Mouse (Mus musculus) liver, embryonic 11.5 days (tissue): ENCODE data around the gene Rtp1. TPM values are rescaled to one million over a fixed set of nuclear protein-coding genes. Genes with fewer than 3 reads are reported as not detected.

ENCODE experiments used
- ATAC-seq: fragments of 200-750 bp; cut with Nextera tagmentation; replicated peaks from 2 replicates; pipeline ENCODE4 v1.8.0; 2017; ENCODE audit warnings: moderate number of reproducible peaks, mild to moderate bottlenecking, moderate TSS enrichment, moderate library complexity; ENCODE audit not compliant: low FRiP score
- DNase-seq: peaks from one replicate; pipeline ENCODE4 v3.0.0-alpha.2; 2017; ENCODE audit warnings: low spot score
- H3K27ac ChIP-seq: fragments of 300-500 bp; sonication (generic); 2 replicates; pipeline ENCODE4 v1.5.1; 2014; ENCODE audit warnings: mild to moderate bottlenecking, low read depth, low read length, control low read depth
- H3K27me3 ChIP-seq: fragments of 300-500 bp; sonication (generic); replicated peaks from 2 replicates; pipeline ENCODE4 v1.6.1; 2014; ENCODE audit warnings: low read length, mixed read lengths; ENCODE audit not compliant: control insufficient read depth, insufficient read depth
- H3K36me3 ChIP-seq: fragments of 300-500 bp; sonication (generic); 2 replicates; pipeline ENCODE4 v1.6.1; 2014; ENCODE audit warnings: mild to moderate bottlenecking, low read length, moderate library complexity, mixed read lengths; ENCODE audit not compliant: control insufficient read depth, insufficient read depth
- H3K4me1 ChIP-seq: fragments of 300-500 bp; sonication (generic); replicated peaks from 2 replicates; pipeline ENCODE4 v1.6.1; 2014; ENCODE audit warnings: low read length, mixed read lengths; ENCODE audit not compliant: control insufficient read depth, insufficient read depth
- H3K4me2 ChIP-seq: fragments of 300-500 bp; sonication (generic); 2 replicates; pipeline ENCODE4 v1.6.1; 2014; ENCODE audit warnings: mild to moderate bottlenecking, control low read depth, moderate library complexity
- H3K4me3 ChIP-seq: fragments of 300-500 bp; sonication (generic); 2 replicates; pipeline ENCODE4 v1.5.1; 2014; ENCODE audit warnings: low read depth, low read length, control low read depth
- H3K9ac ChIP-seq: fragments of 300-500 bp; sonication (generic); 2 replicates; pipeline ENCODE4 v1.6.1; 2014; ENCODE audit warnings: low read depth, low read length, control low read depth
- H3K9me3 ChIP-seq: fragments of 300-500 bp; sonication (generic); 2 replicates; pipeline ENCODE4 v1.6.1; 2016; ENCODE audit warnings: low read length, inconsistent platforms, mixed read lengths; ENCODE audit not compliant: control insufficient read depth
- WGBS: fragments of 180-500 bp; shearing (Covaris S2); extraction: QIAGEN DNeasy Blood & Tissue Kit; methylation state at CpG from one replicate; pipeline ENCODE4 v1.1.7; 2014; 5-methylcytosine and 5-hydroxymethylcytosine counted together
- polyA plus RNA-seq: library from polyadenylated mRNA; unstranded; fragments of >200 nt; fragmentation: Nextera tagmentation; extraction: Ambion mirVana; gene quantifications from 2 replicates; pipeline ENCODE4 v1.2.1, GENCODE M21; 2014

Gene Rtp1
- polyA plus RNA-seq, 1 experiment from 2014 or later: not detected

DNA sequence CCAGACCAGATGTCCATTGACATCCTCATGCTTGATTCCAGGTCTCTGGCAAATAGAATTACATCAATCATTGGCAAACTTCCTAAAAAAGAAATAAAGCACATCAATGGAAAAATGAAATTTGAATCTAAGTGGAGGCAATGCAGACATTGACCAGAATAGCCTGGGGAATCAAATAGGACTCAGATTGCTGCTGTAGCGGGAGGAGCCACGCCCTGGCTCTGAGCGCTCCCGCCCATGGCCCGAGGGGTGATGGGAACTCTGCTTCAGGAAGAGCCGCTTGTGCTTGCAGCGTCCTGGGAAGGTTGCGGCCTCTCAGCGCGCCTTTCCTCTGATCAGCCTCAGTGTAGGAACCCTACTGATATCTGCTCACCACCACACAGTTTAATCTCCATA, 12.7 kb upstream of the Rtp1 start:
- Histone ChIP-seq H3K36me3 (no peaks in the 10 kb centered on the region), H3K4me2 (peak overlapping the region; percentile 30; the same call in 1 of the 2 replicates), H3K9ac (no peak overlapping the region), H3K9me3 (no peaks in the 10 kb centered on the region), H3K4me3 (no peak overlapping the region), H3K27ac (no peak overlapping the region), H3K27me3 (no peaks in the 10 kb centered on the region), H3K4me1 (peaks cover 3% of the 10 kb centered on the region; the same call in 1 of the 2 replicates)
- DNase-seq (no peak), ATAC-seq (no peak)
- WGBS: 29% methylated on average over 10 of the region's 10 CpGs

DNA sequence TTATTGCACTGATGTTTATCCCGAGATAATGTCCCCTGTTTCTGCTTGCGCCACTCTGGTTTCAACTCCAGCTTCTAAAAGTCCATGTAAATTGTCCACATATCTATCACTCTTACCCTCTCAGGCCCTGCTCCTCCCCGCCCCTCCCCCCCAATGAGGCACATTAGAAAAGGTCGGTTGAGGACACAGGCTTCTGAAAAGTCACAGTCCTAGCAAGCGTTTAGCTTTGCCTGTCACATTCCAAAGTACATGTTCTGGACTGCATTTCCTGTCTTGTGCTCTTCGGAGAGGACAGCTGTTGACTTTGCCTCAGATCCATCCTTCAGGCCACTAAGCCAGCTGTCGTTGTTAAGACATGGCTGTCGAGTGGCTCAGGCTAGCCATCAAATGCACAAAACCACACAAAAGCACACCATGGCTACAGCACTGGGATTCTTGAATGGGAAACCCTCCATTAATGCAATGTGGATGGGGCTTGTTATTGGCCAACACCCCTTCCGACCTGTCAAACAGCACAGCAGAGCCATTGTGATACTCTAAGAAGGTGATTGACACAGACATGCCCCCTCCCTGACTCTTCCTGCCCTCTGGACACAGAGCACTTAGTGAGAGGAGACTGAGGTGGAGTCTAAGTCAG, 12.2 kb upstream of the Rtp1 start:
- Histone ChIP-seq H3K27me3 (no peaks in the 10 kb centered on the region), H3K4me2 (peak overlapping the region; percentile 30; the same call in 1 of the 2 replicates), H3K9me3 (no peaks in the 10 kb centered on the region), H3K4me3 (no peak overlapping the region), H3K36me3 (no peaks in the 10 kb centered on the region), H3K27ac (no peak overlapping the region), H3K4me1 (peaks cover 3% of the 10 kb centered on the region; the same call in 1 of the 2 replicates), H3K9ac (no peak overlapping the region)
- DNase-seq: no peak
- ATAC-seq: no peak; the same call in 1 of the 2 replicates
- WGBS: 49% methylated on average over 9 of the region's 9 CpGs

DNA sequence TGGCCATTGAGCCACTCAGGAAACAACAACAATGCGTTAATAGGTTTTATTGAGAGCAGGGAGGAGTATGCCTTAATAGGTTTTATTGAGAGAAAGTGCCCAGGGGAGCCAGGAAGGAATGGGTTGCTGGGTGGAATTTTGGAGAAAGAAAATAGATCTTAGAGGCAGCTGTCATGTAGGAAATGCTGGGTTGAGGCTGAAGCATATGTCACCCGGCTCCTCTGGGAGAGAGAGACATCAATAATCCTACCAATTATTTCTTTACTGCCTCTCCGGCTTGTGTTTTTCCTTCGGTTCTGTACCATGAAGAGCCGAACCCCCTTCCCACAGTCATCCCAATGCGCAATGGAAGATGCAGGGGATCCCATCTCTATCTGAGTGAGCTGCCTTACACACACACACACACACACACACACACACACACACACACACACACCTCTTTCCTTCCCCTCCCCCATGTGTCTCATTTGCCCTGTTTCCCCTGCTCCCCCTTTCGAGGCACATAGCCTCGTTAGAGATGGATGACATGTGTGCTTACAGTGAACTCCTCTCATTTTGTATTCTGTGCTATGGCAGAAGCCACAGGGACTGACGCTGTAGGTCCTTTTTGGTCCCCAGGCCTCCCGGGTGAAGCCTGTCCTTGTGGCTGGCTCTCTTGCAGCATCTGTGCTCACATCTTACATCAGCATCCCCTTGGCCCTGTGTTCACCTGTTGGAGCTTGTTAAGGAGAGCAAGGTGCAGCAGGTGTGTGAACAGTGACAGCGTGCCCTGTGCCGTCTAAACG, 11.3 kb upstream of the Rtp1 start:
- no peak overlapping the region for H3K9ac ChIP-seq
- DNase-seq: no peak
- WGBS: 72% methylated on average over 13 of the region's 13 CpGs
- H3K27me3 ChIP-seq: no peaks in the 10 kb centered on the region
- H3K9me3 ChIP-seq: no peaks in the 10 kb centered on the region
- no peaks in the 10 kb centered on the region for H3K36me3 ChIP-seq
- peaks cover 3% of the 10 kb centered on the region; the same call in 1 of the 2 replicates for H3K4me1 ChIP-seq
- H3K4me3 ChIP-seq: no peak overlapping the region
- no peak for ATAC-seq
- no peak overlapping the region for H3K27ac ChIP-seq
- no peak overlapping the region for H3K4me2 ChIP-seq

DNA sequence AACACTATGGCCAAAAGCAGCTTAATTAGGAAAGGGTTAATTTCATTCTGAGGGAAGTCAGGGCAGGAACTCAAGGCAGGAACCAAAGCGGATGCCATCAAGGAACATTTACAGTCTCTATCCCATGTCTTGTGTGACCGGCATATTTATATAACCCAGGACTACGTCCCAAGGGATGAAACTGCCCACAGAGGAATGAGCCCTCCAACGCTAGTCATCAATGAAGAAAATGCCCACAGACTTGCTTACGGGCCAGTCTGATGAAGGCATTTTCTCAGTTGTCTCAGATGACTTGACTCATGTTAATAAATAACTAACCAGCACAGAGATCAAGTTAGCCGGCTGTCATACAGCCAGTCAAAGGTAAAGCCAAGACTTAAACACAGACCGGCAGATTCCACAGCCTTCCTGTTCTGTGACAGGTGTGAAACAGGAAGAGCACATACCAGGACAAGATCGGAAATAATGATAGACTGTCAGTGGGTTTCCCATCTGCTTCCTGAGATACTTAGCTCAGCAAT, 9.3 kb upstream of the Rtp1 start:
- H3K4me2 ChIP-seq: no peak overlapping the region
- no peaks in the 10 kb centered on the region for H3K36me3 ChIP-seq
- no peak overlapping the region for H3K27ac ChIP-seq
- H3K9me3 ChIP-seq: no peaks in the 10 kb centered on the region
- DNase-seq: no peak
- no peak overlapping the region for H3K4me3 ChIP-seq
- H3K9ac ChIP-seq: no peak overlapping the region
- 73% methylated on average over 8 of the region's 8 CpGs for WGBS
- H3K27me3 ChIP-seq: no peaks in the 10 kb centered on the region
- H3K4me1 ChIP-seq: peaks cover 3% of the 10 kb centered on the region; the same call in 1 of the 2 replicates
- ATAC-seq: no peak

- no peaks in the 10 kb centered on the region for H3K4me1 ChIP-seq
- H3K4me2 ChIP-seq: no peak overlapping the region
- DNase-seq (no peak), ATAC-seq (no peak)
- no peaks in the 10 kb centered on the region for H3K9me3 ChIP-seq
- H3K27me3 ChIP-seq: no peaks in the 10 kb centered on the region
- no peak overlapping the region for H3K9ac ChIP-seq
- H3K4me3 ChIP-seq: no peak overlapping the region
- H3K27ac ChIP-seq: no peak overlapping the region
- H3K36me3 ChIP-seq: no peaks in the 10 kb centered on the region
- WGBS: 67% methylated on average over 5 of the region's 5 CpGs
Measured at GRCm38 (mm10) chr16:23423825-23424224, 5.1 kb upstream of the Rtp1 start.

DNA sequence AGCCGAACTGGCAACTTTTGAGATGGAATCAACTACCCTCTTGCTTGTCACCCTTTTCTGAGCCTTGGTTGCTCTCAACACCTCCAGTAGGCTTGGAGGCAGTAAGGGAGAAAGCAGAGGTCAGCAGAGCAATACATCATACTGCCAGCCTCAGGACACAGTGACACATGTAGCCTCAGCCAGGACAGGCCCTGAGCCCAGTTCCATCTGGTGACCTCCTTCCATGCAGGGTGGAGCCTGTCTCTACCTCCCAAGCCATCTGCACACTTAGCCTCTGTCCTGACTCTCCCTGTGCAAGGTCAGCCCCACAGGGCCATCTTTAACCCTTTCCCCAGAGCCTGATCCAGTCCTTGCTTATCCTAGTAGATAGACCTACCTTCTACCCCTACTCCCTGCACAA, 1.2 kb upstream of the Rtp1 start:
- Histone ChIP-seq H3K9ac (no peak overlapping the region), H3K27ac (no peak overlapping the region), H3K27me3 (no peaks in the 10 kb centered on the region), H3K4me1 (no peaks in the 10 kb centered on the region), H3K4me3 (no peak overlapping the region), H3K9me3 (no peaks in the 10 kb centered on the region), H3K4me2 (no peak overlapping the region), H3K36me3 (no peaks in the 10 kb centered on the region)
- DNase-seq: no peak
- WGBS: 89% methylated on average over 1 of the region's 1 CpGs
- ATAC-seq: no peak

DNA sequence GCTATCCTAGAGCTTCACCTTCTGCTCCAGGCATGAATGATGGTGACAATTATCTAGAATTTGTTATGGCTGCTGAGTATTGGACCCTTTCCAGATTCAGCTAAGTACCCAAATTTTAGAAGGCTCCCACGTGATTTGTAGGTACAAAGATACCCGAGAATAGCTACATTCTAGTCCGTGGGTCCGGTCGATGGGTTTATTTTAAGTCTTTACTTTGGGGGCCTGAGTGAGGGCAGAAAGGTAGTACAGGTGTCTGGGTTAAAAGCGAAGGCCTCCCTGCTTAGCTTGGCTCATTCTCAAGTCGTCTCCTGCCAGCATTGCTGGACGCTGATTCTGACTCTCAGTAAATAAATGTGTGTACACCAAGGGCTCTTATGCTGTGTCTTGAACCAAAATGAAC, 1.1 kb downstream of the Rtp1 start:
- no peak for DNase-seq
- no peak for ATAC-seq
- Histone ChIP-seq H3K4me3 (no peak overlapping the region), H3K9ac (no peak overlapping the region), H3K27ac (no peak overlapping the region), H3K4me2 (no peak overlapping the region), H3K36me3 (no peaks in the 10 kb centered on the region), H3K27me3 (no peaks in the 10 kb centered on the region), H3K9me3 (no peaks in the 10 kb centered on the region), H3K4me1 (no peaks in the 10 kb centered on the region)
- WGBS: 80% methylated on average over 8 of the region's 8 CpGs

DNA sequence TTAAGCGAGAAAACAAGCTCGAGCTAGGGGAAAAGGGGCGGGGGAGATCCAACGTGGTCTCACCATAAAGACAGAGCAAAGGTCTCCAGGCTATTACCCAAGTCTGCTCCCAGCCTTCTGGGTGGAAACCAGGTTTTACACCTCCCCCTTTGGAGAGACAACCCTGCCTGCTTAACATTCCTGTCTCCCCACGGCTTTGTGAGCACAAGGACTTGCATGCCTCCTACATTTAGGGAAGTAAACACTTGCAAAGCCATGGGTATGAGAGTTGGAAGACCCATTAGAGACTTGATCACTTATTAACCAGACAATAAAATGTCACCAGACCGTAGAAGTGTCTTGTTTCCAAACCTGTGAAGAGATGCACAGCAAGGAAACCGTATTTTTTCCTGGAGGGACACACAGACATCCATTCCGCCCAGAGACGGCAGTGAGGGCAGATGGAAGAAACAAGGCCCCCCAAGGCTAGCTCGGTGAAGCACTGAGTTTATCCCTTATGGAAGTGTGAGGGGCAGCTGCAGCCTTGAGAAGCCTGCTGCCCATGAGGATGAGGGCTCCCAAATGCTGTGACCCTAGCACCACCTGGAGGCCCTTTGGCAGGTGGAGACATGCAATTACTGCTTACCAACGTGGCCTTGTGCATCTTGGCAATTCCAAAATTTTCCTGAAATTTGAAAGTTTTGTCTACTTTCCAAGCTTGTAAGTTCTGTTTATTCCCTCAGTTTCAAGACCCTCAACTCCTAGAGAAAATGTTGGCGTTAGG, 8.7 kb downstream of the Rtp1 start:
- Histone ChIP-seq H3K36me3 (no peaks in the 10 kb centered on the region), H3K9ac (no peak overlapping the region), H3K4me1 (no peaks in the 10 kb centered on the region), H3K27me3 (no peaks in the 10 kb centered on the region), H3K4me3 (no peak overlapping the region), H3K4me2 (no peak overlapping the region), H3K27ac (no peak overlapping the region), H3K9me3 (no peaks in the 10 kb centered on the region)
- WGBS: 56% methylated on average over 12 of the region's 12 CpGs
- no peak for DNase-seq
- no peak for ATAC-seq
